Mouse (Mus musculus) kidney, embryonic 15.5 days (tissue): ENCODE data around the gene Mterf2. TPM values are rescaled to one million over a fixed set of nuclear protein-coding genes. Genes with fewer than 3 reads are reported as not detected.

Experiments
- ATAC-seq: fragments of 200-750 bp; cut with Nextera tagmentation; replicated peaks from 2 replicates; pipeline ENCODE4 v1.8.0; 2017; ENCODE audit warnings: moderate TSS enrichment; ENCODE audit not compliant: low FRiP score
- H3K27ac ChIP-seq: fragments of 300-500 bp; sonication (generic); 2 replicates; pipeline ENCODE4 v1.5.1; 2015; ENCODE audit warnings: mild to moderate bottlenecking, inconsistent platforms
- H3K27me3 ChIP-seq: fragments of 300-500 bp; sonication (generic); 2 replicates; pipeline ENCODE4 v1.6.1; 2015; ENCODE audit warnings: inconsistent platforms
- H3K36me3 ChIP-seq: fragments of 300-500 bp; sonication (generic); 2 replicates; pipeline ENCODE4 v1.6.1; 2015; ENCODE audit warnings: inconsistent platforms
- H3K4me1 ChIP-seq: fragments of 300-500 bp; sonication (generic); 2 replicates; pipeline ENCODE4 v1.6.1; 2015; ENCODE audit warnings: inconsistent platforms
- H3K4me2 ChIP-seq: fragments of 300-500 bp; sonication (generic); 2 replicates; pipeline ENCODE4 v1.6.1; 2015; ENCODE audit warnings: moderate library complexity, mild to moderate bottlenecking, inconsistent platforms
- H3K4me3 ChIP-seq: fragments of 300-500 bp; sonication (generic); replicated peaks from 2 replicates; pipeline ENCODE4 v1.5.1; 2015; ENCODE audit warnings: mild to moderate bottlenecking, inconsistent platforms
- H3K9ac ChIP-seq: fragments of 300-500 bp; sonication (generic); 2 replicates; pipeline ENCODE4 v1.6.1; 2015; ENCODE audit warnings: mild to moderate bottlenecking, inconsistent platforms
- H3K9me3 ChIP-seq: fragments of 300-500 bp; sonication (generic); replicated peaks from 2 replicates; pipeline ENCODE4 v1.6.1; 2016; ENCODE audit warnings: inconsistent platforms
- WGBS: fragments of 180-500 bp; shearing (Covaris S2); methylation state at CpG from one replicate; pipeline ENCODE4 v1.1.7; 2015; ENCODE audit warnings: mixed read lengths; 5-methylcytosine and 5-hydroxymethylcytosine counted together
- polyA plus RNA-seq: library from polyadenylated mRNA; unstranded; fragments of >200 nt; fragmentation: Nextera tagmentation; extraction: Ambion mirVana; gene quantifications from 2 replicates; pipeline ENCODE4 v1.2.1, GENCODE M21; 2015

Mterf2 gene
- 14.9 and 15.9 TPM in 2 replicates for polyA plus RNA-seq

GRCm38 (mm10) chr10:85127395-85128287 is at the start of gene Mterf2:
Gene Mterf2 (minus strand): TSS chr10:85128027.
- Histone ChIP-seq H3K36me3 (peaks cover 22% of the 10 kb centered on the region), H3K27ac (peak within 1 kb of the TSS; percentile 71), H3K4me3 (peak within 1 kb of the TSS; percentile 64), H3K27me3 (no peaks in the 10 kb centered on the region), H3K4me2 (peak within 1 kb of the TSS; percentile 79), H3K9ac (peak within 1 kb of the TSS; percentile 60), H3K4me1 (peaks cover 17% of the 10 kb centered on the region), H3K9me3 (no peaks in the 10 kb centered on the region)
- WGBS, result 7% methylated on average over 20 of the region's 20 CpGs
- ATAC-seq, result peak; percentile 100

GRCm38 (mm10) chr10:85176640-85177039 is 48.8 kb upstream of the Mterf2 start:
- Histone ChIP-seq H3K9me3 (no peaks in the 10 kb centered on the region), H3K4me2 (no peak overlapping the region), H3K36me3 (no peaks in the 10 kb centered on the region), H3K4me3 (no peak overlapping the region), H3K9ac (no peak overlapping the region), H3K27ac (no peak overlapping the region), H3K27me3 (no peaks in the 10 kb centered on the region), H3K4me1 (0 out of 2 replicates have a peak, but pooled peaks cover 3% of the 10 kb centered on the region)
- 77% methylated on average over 2 of the region's 2 CpGs for WGBS
- no peak for ATAC-seq

- ATAC-seq, result no peak
- no peaks in the 10 kb centered on the region for H3K36me3 ChIP-seq
- no peak overlapping the region for H3K9ac ChIP-seq
- H3K4me3 ChIP-seq, result no peak overlapping the region
- no peaks in the 10 kb centered on the region for H3K9me3 ChIP-seq
- H3K4me2 ChIP-seq, result no peak overlapping the region
- 93% methylated on average over 5 of the region's 5 CpGs for WGBS
- H3K4me1 ChIP-seq, result no peaks in the 10 kb centered on the region
- H3K27ac ChIP-seq, result no peak overlapping the region
- no peaks in the 10 kb centered on the region for H3K27me3 ChIP-seq
These were observed 37.5 kb upstream of the Mterf2 start for GRCm38 (mm10) chr10:85165306-85165705.

DNA sequence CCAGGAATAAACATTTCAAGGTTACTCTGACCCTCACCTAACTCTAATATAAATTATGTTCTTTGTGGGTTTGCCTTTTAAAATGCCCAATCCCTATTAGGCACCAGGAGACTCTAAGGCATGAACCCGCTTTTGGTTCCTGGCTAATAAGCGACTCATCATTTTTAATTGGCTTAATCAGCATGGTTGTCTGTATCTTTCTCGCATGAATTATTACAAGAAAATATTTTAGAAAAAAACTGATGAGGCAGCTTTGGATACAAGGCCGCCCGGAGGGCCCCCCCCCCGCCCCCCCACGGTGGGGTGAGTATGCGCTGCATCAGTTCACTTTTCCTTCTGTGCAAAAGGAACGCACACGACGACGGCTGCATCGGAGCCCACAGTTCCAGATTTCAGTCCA is 37.0 kb upstream of the Mterf2 start:
- no peaks in the 10 kb centered on the region for H3K9me3 ChIP-seq
- no peak overlapping the region for H3K4me2 ChIP-seq
- H3K27me3 ChIP-seq, result no peaks in the 10 kb centered on the region
- no peaks in the 10 kb centered on the region for H3K36me3 ChIP-seq
- ATAC-seq, result no peak
- no peak overlapping the region for H3K27ac ChIP-seq
- no peak overlapping the region for H3K9ac ChIP-seq
- WGBS, result 94% methylated on average over 13 of the region's 13 CpGs
- H3K4me3 ChIP-seq, result no peak overlapping the region
- no peaks in the 10 kb centered on the region for H3K4me1 ChIP-seq

GRCm38 (mm10) chr10:85161745-85162351 is 34.0 kb upstream of the Mterf2 start:
- 81% methylated on average over 5 of the region's 5 CpGs for WGBS
- Histone ChIP-seq H3K9me3 (no peaks in the 10 kb centered on the region), H3K4me2 (no peak overlapping the region), H3K27ac (no peak overlapping the region), H3K36me3 (no peaks in the 10 kb centered on the region), H3K4me1 (no peaks in the 10 kb centered on the region), H3K9ac (no peak overlapping the region), H3K27me3 (no peaks in the 10 kb centered on the region), H3K4me3 (no peak overlapping the region)
- no peak for ATAC-seq

DNA sequence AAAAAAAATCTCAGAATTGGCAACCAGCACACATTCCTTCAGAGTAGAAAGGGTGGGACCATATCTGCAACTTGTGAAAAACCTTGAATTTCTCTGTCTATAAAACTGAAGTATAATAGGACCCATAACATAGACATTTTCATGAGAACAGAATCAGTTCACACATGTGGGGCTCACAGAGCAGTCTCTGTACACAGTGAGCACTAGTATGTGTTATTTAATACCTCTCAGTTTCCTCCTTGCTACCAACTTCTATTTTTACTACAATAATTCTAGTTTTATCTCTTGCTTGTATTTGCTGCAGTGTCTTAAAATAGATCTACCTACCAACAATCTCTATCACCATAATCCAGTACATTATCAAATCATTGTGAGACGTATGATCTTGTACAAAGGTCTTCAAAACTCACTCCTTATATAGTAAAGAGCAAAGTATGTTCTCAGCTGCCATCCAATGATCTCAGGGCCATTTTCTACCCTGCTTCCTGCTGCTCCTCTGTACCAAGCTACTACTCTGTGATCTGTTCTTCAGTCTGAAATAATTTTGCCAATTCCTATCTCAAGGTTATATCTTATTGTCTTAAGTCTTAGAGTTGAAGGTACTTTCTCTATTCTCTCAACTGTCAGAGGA is 32.3 kb upstream of the Mterf2 start:
- Histone ChIP-seq H3K4me1 (no peaks in the 10 kb centered on the region), H3K4me2 (no peak overlapping the region), H3K9ac (no peak overlapping the region), H3K4me3 (no peak overlapping the region), H3K9me3 (no peaks in the 10 kb centered on the region), H3K36me3 (no peaks in the 10 kb centered on the region), H3K27ac (no peak overlapping the region), H3K27me3 (no peaks in the 10 kb centered on the region)
- WGBS, result 63% methylated on average over 1 of the region's 1 CpGs
- ATAC-seq, result no peak

- 92% methylated on average over 7 of the region's 7 CpGs for WGBS
- H3K4me1 ChIP-seq, result no peaks in the 10 kb centered on the region
- no peak overlapping the region for H3K4me3 ChIP-seq
- H3K9ac ChIP-seq, result no peak overlapping the region
- H3K9me3 ChIP-seq, result no peaks in the 10 kb centered on the region
- no peak overlapping the region for H3K27ac ChIP-seq
- H3K36me3 ChIP-seq, result no peaks in the 10 kb centered on the region
- no peak overlapping the region for H3K4me2 ChIP-seq
- no peaks in the 10 kb centered on the region for H3K27me3 ChIP-seq
- no peak for ATAC-seq
These were observed 29.6 kb upstream of the Mterf2 start for GRCm38 (mm10) chr10:85157451-85157850.

- Histone ChIP-seq H3K4me1 (no peaks in the 10 kb centered on the region), H3K9me3 (no peaks in the 10 kb centered on the region), H3K27ac (no peak overlapping the region), H3K4me3 (no peak overlapping the region), H3K27me3 (no peaks in the 10 kb centered on the region), H3K36me3 (peaks cover 11% of the 10 kb centered on the region), H3K9ac (no peak overlapping the region), H3K4me2 (no peak overlapping the region)
- WGBS, result 13% methylated on average over 2 of the region's 2 CpGs
- ATAC-seq, result no peak
These were observed 26.4 kb upstream of the Mterf2 start for GRCm38 (mm10) chr10:85154195-85154594.

DNA sequence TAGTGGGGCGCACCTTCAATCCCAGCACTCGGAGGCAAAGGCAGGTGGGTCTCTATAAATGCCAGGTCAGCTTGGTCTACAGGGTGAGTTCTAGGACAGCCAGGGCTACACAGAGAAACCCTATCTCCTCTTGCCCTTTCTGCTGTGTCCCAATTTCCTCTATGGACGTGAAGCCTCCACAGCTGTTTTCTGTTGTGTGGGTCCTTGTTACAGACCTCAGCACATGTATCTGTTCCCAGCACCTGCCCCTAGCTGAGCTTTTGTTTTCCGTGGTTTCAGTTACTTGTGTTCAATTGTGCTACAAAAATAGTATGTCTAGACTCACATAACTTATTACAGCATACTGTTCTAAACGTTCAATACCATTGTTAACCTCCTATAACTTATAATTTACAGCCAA is 21.4 kb upstream of the Mterf2 start:
- 88% methylated on average over 5 of the region's 5 CpGs for WGBS
- no peak for ATAC-seq
- H3K4me2 ChIP-seq, result no peak overlapping the region

GRCm38 (mm10) chr10:85146282-85146681 is 18.5 kb upstream of the Mterf2 start:
- Histone ChIP-seq H3K27me3 (no peaks in the 10 kb centered on the region), H3K27ac (no peak overlapping the region), H3K9ac (no peak overlapping the region), H3K36me3 (peaks cover 59% of the 10 kb centered on the region), H3K4me3 (no peak overlapping the region), H3K4me2 (no peak overlapping the region), H3K9me3 (no peaks in the 10 kb centered on the region), H3K4me1 (no peaks in the 10 kb centered on the region)
- ATAC-seq, result no peak
- WGBS, result 80% methylated on average over 14 of the region's 14 CpGs

More for the DNA sequence above, 21.4 kb upstream of the Mterf2 start:
- Histone ChIP-seq H3K4me1 (no peaks in the 10 kb centered on the region), H3K9ac (no peak overlapping the region), H3K27me3 (no peaks in the 10 kb centered on the region), H3K36me3 (peaks cover 40% of the 10 kb centered on the region), H3K4me3 (no peak overlapping the region), H3K9me3 (no peaks in the 10 kb centered on the region), H3K27ac (no peak overlapping the region)

DNA sequence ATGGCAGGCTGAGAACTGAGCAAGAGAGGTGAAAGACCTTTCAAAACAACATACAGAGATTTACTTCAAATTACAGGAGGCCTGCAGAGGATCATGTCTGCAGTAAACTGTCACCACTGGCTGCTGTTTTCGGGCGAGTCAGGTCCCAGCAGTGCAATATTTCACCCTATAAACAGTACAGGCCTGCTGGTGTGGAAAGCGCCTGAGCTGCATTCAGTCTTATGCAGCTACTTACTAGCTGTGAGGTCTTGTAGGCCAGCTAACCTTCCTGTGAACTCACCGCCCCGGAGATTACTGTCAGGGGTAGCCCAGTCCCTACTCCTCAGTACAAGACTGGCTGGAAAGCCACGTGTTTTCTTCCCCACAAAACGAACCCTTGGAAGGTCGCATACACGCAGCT is 13.6 kb upstream of the Mterf2 start:
- Histone ChIP-seq H3K9ac (no peak overlapping the region), H3K27ac (no peak overlapping the region), H3K4me2 (no peak overlapping the region), H3K36me3 (peaks cover 46% of the 10 kb centered on the region), H3K27me3 (no peaks in the 10 kb centered on the region), H3K9me3 (no peaks in the 10 kb centered on the region), H3K4me3 (no peak overlapping the region), H3K4me1 (no peaks in the 10 kb centered on the region)
- 48% methylated on average over 9 of the region's 9 CpGs for WGBS
- ATAC-seq, result no peak

- Histone ChIP-seq H3K36me3 (peaks cover 38% of the 10 kb centered on the region), H3K27me3 (no peaks in the 10 kb centered on the region), H3K4me2 (no peak overlapping the region), H3K27ac (no peak overlapping the region), H3K9me3 (no peaks in the 10 kb centered on the region), H3K4me3 (no peak overlapping the region), H3K4me1 (no peaks in the 10 kb centered on the region), H3K9ac (no peak overlapping the region)
- ATAC-seq, result no peak
- WGBS, result 84% methylated on average over 6 of the region's 6 CpGs
These were observed 8.7 kb upstream of the Mterf2 start for GRCm38 (mm10) chr10:85136573-85136972.
